Mouse (Mus musculus) heart, embryonic 13.5 days (tissue): ENCODE results near the gene Ear1. TPM values are rescaled to one million over a fixed set of nuclear protein-coding genes. Genes with fewer than 3 reads are reported as not detected.
A peak's percentile ranks its signal among the peaks of the same experiment; 100 is the strongest.
"Not testable (repeated sequence)": the region's sequence is repeated elsewhere in the genome, so short reads cannot be mapped to it uniquely, and the experiment has no call there.

Experiments used
- ATAC-seq: fragments of 200-750 bp; cut with Nextera tagmentation; 2 replicates; pipeline ENCODE4 v1.8.0; 2017; ENCODE audit warnings: moderate TSS enrichment; ENCODE audit not compliant: insufficient number of reproducible peaks, low FRiP score, low TSS enrichment; ENCODE audit errors: extremely low read depth
- H3K27ac ChIP-seq: fragments of 300-500 bp; sonication (generic); replicated peaks from 2 replicates; pipeline ENCODE4 v1.5.1; 2015; ENCODE audit warnings: moderate library complexity, mild to moderate bottlenecking, inconsistent platforms
- H3K27me3 ChIP-seq: fragments of 300-500 bp; sonication (generic); replicated peaks from 2 replicates; pipeline ENCODE4 v1.6.1; 2015; ENCODE audit warnings: mild to moderate bottlenecking, inconsistent platforms
- H3K36me3 ChIP-seq: fragments of 300-500 bp; sonication (generic); 2 replicates; pipeline ENCODE4 v1.6.1; 2015; ENCODE audit warnings: mild to moderate bottlenecking, inconsistent platforms
- H3K4me1 ChIP-seq: fragments of 300-500 bp; sonication (generic); 2 replicates; pipeline ENCODE4 v1.6.1; 2015; ENCODE audit warnings: inconsistent platforms
- H3K4me2 ChIP-seq: fragments of 300-500 bp; sonication (generic); 2 replicates; pipeline ENCODE4 v1.6.1; 2015; ENCODE audit warnings: inconsistent platforms, mild to moderate bottlenecking, moderate library complexity
- H3K4me3 ChIP-seq: fragments of 300-500 bp; sonication (generic); 2 replicates; pipeline ENCODE4 v1.5.1; 2015; ENCODE audit warnings: moderate library complexity, mild to moderate bottlenecking, inconsistent platforms
- H3K9ac ChIP-seq: fragments of 300-500 bp; sonication (generic); 2 replicates; pipeline ENCODE4 v1.6.1; 2015; ENCODE audit warnings: inconsistent platforms, mild to moderate bottlenecking, moderate library complexity
- H3K9me3 ChIP-seq: fragments of 300-500 bp; sonication (generic); 2 replicates; pipeline ENCODE4 v1.6.1; 2016; ENCODE audit warnings: inconsistent platforms
- WGBS: fragments of 180-500 bp; shearing (Covaris S2); methylation state at CpG from one replicate; pipeline ENCODE4 v1.1.7; 2015; ENCODE audit warnings: mixed read lengths; 5-methylcytosine and 5-hydroxymethylcytosine counted together
- polyA plus RNA-seq: library from polyadenylated mRNA; unstranded; fragments of >200 nt; fragmentation: Nextera tagmentation; extraction: Ambion mirVana; gene quantifications from 2 replicates; pipeline ENCODE4 v1.2.1, GENCODE M21; 2015

The Ear1 gene
- polyA plus RNA-seq = 0.32 TPM in 1 of 2 replicates, not detected in the other

DNA sequence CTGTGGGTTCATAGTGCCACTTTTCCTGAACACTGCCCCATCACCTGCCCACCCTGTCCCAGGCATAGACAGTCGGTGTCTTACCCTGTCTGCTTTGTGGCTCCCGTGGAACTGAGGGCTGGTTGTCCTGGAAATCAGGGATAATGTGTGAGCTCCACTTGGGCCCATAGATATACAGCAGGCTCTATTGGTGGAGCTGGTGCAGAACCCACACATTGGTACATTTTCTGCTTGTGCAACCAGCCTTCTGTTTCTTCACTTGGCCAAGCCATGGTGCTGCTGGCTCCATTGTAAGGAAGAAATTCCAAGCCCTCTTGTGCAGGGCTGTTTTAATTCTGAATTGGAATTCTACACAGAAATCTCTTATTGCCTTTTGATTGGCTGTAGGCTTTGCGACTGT lies at the start of gene Ear1:
Gene Ear1, minus strand, starts transcription at position 101 of the 400 bp plus-strand sequence.
- not testable (repeated sequence) for H3K9ac ChIP-seq, H3K9me3 ChIP-seq, H3K27ac ChIP-seq, H3K4me1 ChIP-seq, H3K4me3 ChIP-seq, H3K4me2 ChIP-seq, H3K27me3 ChIP-seq, H3K36me3 ChIP-seq, ATAC-seq
- 71% methylated on average over 3 of the region's 3 CpGs for WGBS

DNA sequence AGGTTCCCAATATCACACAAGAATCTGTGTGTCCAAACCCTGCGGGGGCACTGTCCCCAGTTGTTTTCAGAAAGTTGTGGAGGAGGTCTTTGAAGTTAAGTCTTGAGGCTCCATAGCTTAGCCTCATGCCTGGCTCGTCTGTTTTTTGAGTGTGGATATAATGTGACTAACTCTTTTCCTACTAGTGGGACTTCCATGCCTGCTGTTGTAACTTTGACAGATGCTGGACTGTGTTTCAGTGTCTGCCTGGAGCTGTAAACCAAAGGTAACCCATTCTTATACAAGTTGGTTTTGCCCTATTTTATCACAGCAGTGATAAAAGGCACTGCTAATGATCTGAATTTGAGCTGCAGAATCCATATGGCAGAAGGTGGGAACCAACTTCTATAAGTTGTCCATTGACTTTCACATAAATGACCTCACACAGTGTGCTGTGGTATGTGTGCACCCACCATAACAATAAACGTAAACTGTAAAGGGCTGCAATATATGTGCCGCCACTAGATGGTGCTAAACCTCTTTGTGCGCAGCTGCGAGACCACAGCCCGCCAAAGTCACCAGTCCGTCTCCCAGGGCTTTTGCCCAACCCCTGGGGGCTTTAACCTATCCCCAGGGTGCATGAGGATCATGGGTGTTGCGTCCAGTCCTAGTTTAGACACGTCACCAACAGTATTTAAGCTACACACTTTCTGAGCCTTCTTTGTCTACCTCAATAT lies 49.5 kb upstream of the Ear1 start, which contains the start of gene Gm8113:
Gene Gm8113, plus strand, starts transcription at position 703 of the 716 bp plus-strand sequence.
- ATAC-seq = peak; percentile 63
- not testable (repeated sequence) for H3K36me3 ChIP-seq, H3K9me3 ChIP-seq, H3K27me3 ChIP-seq, H3K4me1 ChIP-seq
- 7% methylated on average over 10 of the region's 10 CpGs for WGBS
- Histone ChIP-seq H3K4me3 (peak within 1 kb of the TSS; percentile 62), H3K9ac (peak within 1 kb of the TSS; percentile 82), H3K27ac (peak within 1 kb of the TSS; percentile 95), H3K4me2 (peak within 1 kb of the TSS; percentile 69)

GRCm38 (mm10) chr14:43923459-43923858 lies 48.1 kb upstream of the Ear1 start, which contains the start of gene Ear10:
TSS of gene Ear10 (minus strand) at chr14:43923559.
- ATAC-seq = not testable (repeated sequence)
- WGBS = 73% methylated on average over 3 of the region's 3 CpGs

GRCm38 (mm10) chr14:43918214-43918613 lies 42.9 kb upstream of the Ear1 start:
- not testable (repeated sequence) for H3K9me3 ChIP-seq, H3K4me2 ChIP-seq, H3K27me3 ChIP-seq, H3K4me1 ChIP-seq, H3K27ac ChIP-seq, ATAC-seq, H3K4me3 ChIP-seq, H3K36me3 ChIP-seq, H3K9ac ChIP-seq

More at GRCm38 (mm10) chr14:43923459-43923858, 48.1 kb upstream of the Ear1 start, which contains the start of gene Ear10:
- not testable (repeated sequence) for H3K27ac ChIP-seq, H3K36me3 ChIP-seq, H3K4me1 ChIP-seq, H3K27me3 ChIP-seq, H3K9ac ChIP-seq, H3K9me3 ChIP-seq, H3K4me3 ChIP-seq, H3K4me2 ChIP-seq

- H3K27ac ChIP-seq, H3K4me2 ChIP-seq, H3K36me3 ChIP-seq, H3K4me1 ChIP-seq, H3K9me3 ChIP-seq, H3K9ac ChIP-seq, ATAC-seq, H3K27me3 ChIP-seq, H3K4me3 ChIP-seq: not testable (repeated sequence)
- WGBS = 75% methylated on average over 3 of the region's 3 CpGs
Observed at GRCm38 (mm10) chr14:43898577-43898976, 23.3 kb upstream of the Ear1 start.

DNA sequence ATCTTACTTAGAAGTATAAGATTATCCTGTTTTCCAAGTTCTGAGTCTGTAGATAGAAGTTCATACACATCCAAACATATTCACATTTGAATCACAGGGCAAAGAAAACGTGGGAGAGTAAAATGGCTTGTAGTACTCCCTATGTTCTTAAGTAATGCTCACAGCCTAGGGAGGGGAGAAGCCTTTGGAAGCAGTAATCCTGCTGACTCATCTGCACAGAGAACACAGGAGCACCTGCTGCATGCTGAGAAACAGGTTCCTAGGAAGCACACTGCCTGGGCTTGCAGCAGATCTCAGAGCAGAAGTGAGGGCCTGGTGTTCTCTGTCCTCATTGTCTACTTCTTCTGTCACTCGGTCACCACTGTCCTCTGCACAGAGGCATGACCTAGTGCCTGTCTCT lies 20.0 kb upstream of the Ear1 start:
- H3K4me1 ChIP-seq, H3K27me3 ChIP-seq, H3K4me3 ChIP-seq, H3K36me3 ChIP-seq, H3K9me3 ChIP-seq, ATAC-seq, H3K4me2 ChIP-seq, H3K9ac ChIP-seq, H3K27ac ChIP-seq: not testable (repeated sequence)
- 58% methylated on average over 2 of the region's 2 CpGs for WGBS

GRCm38 (mm10) chr14:43891288-43891687 lies 16.0 kb upstream of the Ear1 start:
- H3K27me3 ChIP-seq, H3K9me3 ChIP-seq, H3K4me1 ChIP-seq, H3K9ac ChIP-seq, H3K4me2 ChIP-seq, H3K36me3 ChIP-seq, H3K27ac ChIP-seq, ATAC-seq, H3K4me3 ChIP-seq: not testable (repeated sequence)
- WGBS = 85% methylated on average over 1 of the region's 1 CpGs

- not testable (repeated sequence) for H3K27me3 ChIP-seq, ATAC-seq, H3K27ac ChIP-seq, H3K9ac ChIP-seq, H3K4me3 ChIP-seq, H3K4me1 ChIP-seq, H3K4me2 ChIP-seq, H3K9me3 ChIP-seq, H3K36me3 ChIP-seq
- 33% methylated on average over 1 of the region's 1 CpGs for WGBS
Observed at GRCm38 (mm10) chr14:43886235-43886634, 10.9 kb upstream of the Ear1 start.

- H3K36me3 ChIP-seq, H3K9me3 ChIP-seq, H3K4me2 ChIP-seq, H3K9ac ChIP-seq, H3K27ac ChIP-seq, H3K4me1 ChIP-seq, H3K27me3 ChIP-seq, H3K4me3 ChIP-seq, ATAC-seq: not testable (repeated sequence)
- WGBS = 62% methylated on average over 5 of the region's 5 CpGs
Observed at GRCm38 (mm10) chr14:43879966-43880545, 4.7 kb upstream of the Ear1 start.

- WGBS = 50% methylated on average over 1 of the region's 2 CpGs
- H3K27me3 ChIP-seq, H3K27ac ChIP-seq: not testable (repeated sequence)
Observed at GRCm38 (mm10) chr14:43877789-43878188, 2.5 kb upstream of the Ear1 start.

GRCm38 (mm10) chr14:43874862-43875261 lies 455 bp downstream of the Ear1 start:
- not testable (repeated sequence) for H3K4me2 ChIP-seq, H3K9me3 ChIP-seq, H3K36me3 ChIP-seq, ATAC-seq, H3K4me3 ChIP-seq, H3K9ac ChIP-seq, H3K4me1 ChIP-seq, H3K27ac ChIP-seq, H3K27me3 ChIP-seq
- 78% methylated on average over 3 of the region's 3 CpGs for WGBS

More at GRCm38 (mm10) chr14:43877789-43878188, 2.5 kb upstream of the Ear1 start:
- not testable (repeated sequence) for H3K4me1 ChIP-seq, H3K9me3 ChIP-seq, H3K9ac ChIP-seq, H3K36me3 ChIP-seq, H3K4me3 ChIP-seq, H3K4me2 ChIP-seq, ATAC-seq

DNA sequence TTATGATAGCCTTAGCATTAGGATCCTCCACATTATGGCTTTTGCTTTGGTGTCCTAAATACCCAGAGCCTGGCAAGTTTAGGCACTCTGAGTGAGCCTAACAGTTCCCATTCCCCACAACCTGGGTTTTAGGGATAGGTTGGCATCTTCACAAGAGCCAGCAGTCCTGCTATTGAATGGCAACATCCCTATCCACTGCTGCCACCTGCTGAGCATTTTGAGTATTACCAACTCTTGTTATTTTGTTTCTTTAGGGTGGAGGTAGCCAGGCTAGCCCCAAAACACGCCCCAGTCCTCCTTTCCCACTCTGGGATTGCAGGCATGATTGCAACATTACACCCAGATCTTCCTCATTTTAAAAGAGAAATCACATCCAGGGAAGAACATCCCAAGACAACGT lies 14.8 kb downstream of the Ear1 start:
- H3K36me3 ChIP-seq, ATAC-seq, H3K4me1 ChIP-seq, H3K4me2 ChIP-seq, H3K9me3 ChIP-seq, H3K4me3 ChIP-seq, H3K9ac ChIP-seq, H3K27ac ChIP-seq, H3K27me3 ChIP-seq: not testable (repeated sequence)
- WGBS = 22% methylated on average over 2 of the region's 2 CpGs
